Mouse (Mus musculus): ENCODE results near the gene Neurl1a. TPM values are rescaled to one million over a fixed set of nuclear protein-coding genes. Genes with fewer than 3 reads are reported as not detected.

The Neurl1a gene
- total RNA-seq, 1 experiment = 10.2 TPM

DNA sequence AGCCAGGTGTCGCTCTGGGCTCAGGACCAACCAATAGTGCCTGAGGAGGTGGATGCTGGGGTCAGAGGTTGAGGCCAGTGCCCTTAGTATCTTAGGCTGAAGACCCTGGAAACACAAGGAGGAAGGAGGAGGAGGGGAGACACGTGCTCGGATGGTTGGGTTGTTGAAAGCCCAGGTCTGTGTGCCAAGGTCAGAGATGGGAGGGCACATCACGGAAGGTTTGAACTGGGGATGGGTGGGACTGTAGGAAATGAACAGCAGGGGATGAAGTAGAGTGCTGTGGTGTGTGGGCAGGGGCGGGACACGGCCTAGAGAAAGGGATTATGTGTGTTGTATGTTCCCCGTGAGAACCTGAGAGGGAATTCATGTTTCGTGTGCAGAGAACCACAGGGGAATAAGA lies 5.6 kb downstream of the Neurl1a start:
- Histone ChIP-seq H3K36me3 (ENCODE audit: control insufficient read depth, insufficient read depth, low read length, poor library complexity, severe bottlenecking) (no peaks in the 10 kb centered on the region), H3K27ac (ENCODE audit: insufficient read depth, low read depth, low read length, poor library complexity, severe bottlenecking) (no peak overlapping the region), H3K4me3 (ENCODE audit: insufficient read depth in 1 of 2, low read depth in 1 of 2, low read length in 2 of 2, poor library complexity in 1 of 2, severe bottlenecking in 1 of 2) (no peak overlapping the region), H3K9ac (ENCODE audit: insufficient read depth, low read depth, low read length, poor library complexity, severe bottlenecking) (no peak overlapping the region), H3K9me3 (ENCODE audit: control insufficient read depth, insufficient read depth, low read depth, low read length) (no peaks in the 10 kb centered on the region), H3K4me1 (ENCODE audit: control insufficient read depth in 2 of 2, insufficient read depth in 2 of 2, low read length in 2 of 2, poor library complexity in 1 of 2) (peaks cover 6 to 20% of the 10 kb centered on the region in 2 experiments)
- DNase-seq (ENCODE audit: low read depth, low spot score) = no peak
- TF ChIP-seq HCFC1 (IDR thresholded peaks at IDR 0.05; ENCODE audit: borderline replicate concordance, insufficient read depth, low read length) = no peak
- no peak for TF ChIP-seq MAFK (IDR thresholded peaks at IDR 0.05; ENCODE audit: insufficient read depth, low read depth, low read length)
- no peak for TF ChIP-seq ZNF384 (IDR thresholded peaks at IDR 0.05; ENCODE audit: low read depth, low read length)
- no peak for TF ChIP-seq CHD2 (IDR thresholded peaks at IDR 0.05; ENCODE audit: low read depth, low read length)
- TF ChIP-seq ZC3H11A (IDR thresholded peaks at IDR 0.05; ENCODE audit: borderline replicate concordance, low read depth, low read length) = no peak
- in situ Hi-C loops (cut with MboI; ENCODE audit: low sequenced_read_pairs in 2 of 2, unreplicated experiment in 2 of 2) = no loop called here

DNA sequence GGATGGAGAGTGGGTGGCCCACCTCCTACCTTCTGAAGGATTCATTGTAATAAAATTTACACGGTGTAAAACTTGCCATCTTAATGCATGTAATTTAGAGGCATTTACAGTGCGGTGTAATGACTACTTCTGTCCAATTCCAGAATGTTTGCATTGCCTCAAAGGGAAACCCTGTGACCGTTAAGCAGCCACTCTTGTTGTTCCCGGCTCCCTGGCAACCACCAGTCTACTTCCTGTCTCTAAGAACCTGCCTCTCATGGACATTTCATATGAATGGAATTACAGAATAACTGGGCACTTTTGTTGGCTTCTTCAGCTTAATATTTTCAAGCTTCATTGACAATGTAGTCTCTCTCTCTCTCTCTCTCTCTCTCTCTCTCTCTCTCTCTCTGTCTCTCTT lies 6.1 kb downstream of the Neurl1a start:
- no peaks in the 10 kb centered on the region for H3K36me3 ChIP-seq (ENCODE audit: control insufficient read depth, insufficient read depth, low read length, poor library complexity, severe bottlenecking)
- H3K27ac ChIP-seq (ENCODE audit: insufficient read depth, low read depth, low read length, poor library complexity, severe bottlenecking) = no peak overlapping the region
- no peak overlapping the region for H3K9ac ChIP-seq (ENCODE audit: insufficient read depth, low read depth, low read length, poor library complexity, severe bottlenecking)
- in situ Hi-C loops (cut with MboI; ENCODE audit: low sequenced_read_pairs in 2 of 2, unreplicated experiment in 2 of 2) = no loop called here
- TF ChIP-seq ZNF384 (IDR thresholded peaks at IDR 0.05; ENCODE audit: low read depth, low read length) (no peak), MAFK (IDR thresholded peaks at IDR 0.05; ENCODE audit: insufficient read depth, low read depth, low read length) (no peak), HCFC1 (IDR thresholded peaks at IDR 0.05; ENCODE audit: borderline replicate concordance, insufficient read depth, low read length) (no peak), CHD2 (IDR thresholded peaks at IDR 0.05; ENCODE audit: low read depth, low read length) (no peak), ZC3H11A (IDR thresholded peaks at IDR 0.05; ENCODE audit: borderline replicate concordance, low read depth, low read length) (no peak)
- H3K4me3 ChIP-seq (ENCODE audit: insufficient read depth in 1 of 2, low read depth in 1 of 2, low read length in 2 of 2, poor library complexity in 1 of 2, severe bottlenecking in 1 of 2) = no peak overlapping the region
- H3K9me3 ChIP-seq (ENCODE audit: control insufficient read depth, insufficient read depth, low read depth, low read length) = no peaks in the 10 kb centered on the region
- no peak for DNase-seq (ENCODE audit: low read depth, low spot score)
- H3K4me1 ChIP-seq (ENCODE audit: control insufficient read depth in 2 of 2, insufficient read depth in 2 of 2, low read length in 2 of 2, poor library complexity in 1 of 2) = peaks cover 6 to 20% of the 10 kb centered on the region in 2 experiments

DNA sequence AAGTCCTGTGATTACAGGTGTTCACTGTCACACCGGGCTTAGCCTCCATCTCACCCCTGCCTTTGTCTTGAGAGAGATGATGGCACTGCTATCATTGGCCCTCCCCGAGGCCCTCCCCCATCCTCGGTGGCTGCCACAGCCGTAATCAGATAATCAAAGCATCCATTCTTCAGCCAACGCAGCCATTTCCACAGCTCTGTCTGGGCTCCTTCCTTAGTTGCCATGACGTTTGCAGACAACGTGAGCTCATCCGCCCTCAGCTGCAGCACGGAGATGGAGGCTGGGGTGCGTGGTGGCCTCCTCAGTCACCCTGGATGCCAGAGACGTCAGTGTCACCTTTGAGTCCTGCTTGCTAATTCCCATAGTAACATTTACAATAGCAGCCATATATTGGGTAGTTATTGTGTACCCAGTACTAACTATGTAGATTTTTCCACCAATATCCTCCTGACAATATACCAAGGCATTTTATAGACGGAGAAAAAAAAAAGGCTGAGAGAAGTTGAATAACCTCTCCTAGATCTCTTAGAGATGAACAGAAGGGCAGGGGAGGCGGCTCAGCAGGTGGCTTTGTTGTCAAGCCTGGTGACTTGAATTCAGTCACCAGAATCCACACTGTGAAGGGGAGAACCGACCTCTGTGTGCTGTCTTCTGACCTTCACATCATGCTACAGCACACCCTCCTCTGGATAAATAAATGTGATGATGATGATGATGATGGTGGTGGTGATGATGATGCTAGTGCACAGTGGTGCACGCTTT lies 8.1 kb downstream of the Neurl1a start:
- Histone ChIP-seq H3K36me3 (ENCODE audit: control insufficient read depth, insufficient read depth, low read length, poor library complexity, severe bottlenecking) (no peaks in the 10 kb centered on the region), H3K9ac (ENCODE audit: insufficient read depth, low read depth, low read length, poor library complexity, severe bottlenecking) (no peak overlapping the region), H3K4me3 (ENCODE audit: insufficient read depth in 1 of 2, low read depth in 1 of 2, low read length in 2 of 2, poor library complexity in 1 of 2, severe bottlenecking in 1 of 2) (no peak overlapping the region), H3K4me1 (ENCODE audit: control insufficient read depth in 2 of 2, insufficient read depth in 2 of 2, low read length in 2 of 2, poor library complexity in 1 of 2) (peaks cover 9 to 25% of the 10 kb centered on the region in 2 experiments), H3K27ac (ENCODE audit: insufficient read depth, low read depth, low read length, poor library complexity, severe bottlenecking) (no peak overlapping the region), H3K9me3 (ENCODE audit: control insufficient read depth, insufficient read depth, low read depth, low read length) (no peaks in the 10 kb centered on the region)
- in situ Hi-C loops (cut with MboI; ENCODE audit: low sequenced_read_pairs in 2 of 2, unreplicated experiment in 2 of 2) = no loop called here
- DNase-seq (ENCODE audit: low read depth, low spot score) = no peak
- TF ChIP-seq MAFK (IDR thresholded peaks at IDR 0.05; ENCODE audit: insufficient read depth, low read depth, low read length) = no peak
- TF ChIP-seq HCFC1 (IDR thresholded peaks at IDR 0.05; ENCODE audit: borderline replicate concordance, insufficient read depth, low read length) = no peak

GRCm38 (mm10) chr19:47188515-47189128 lies 10.0 kb downstream of the Neurl1a start:
- H3K36me3 ChIP-seq (ENCODE audit: control insufficient read depth, insufficient read depth, low read length, poor library complexity, severe bottlenecking) = no peaks in the 10 kb centered on the region
- in situ Hi-C loops (cut with MboI; ENCODE audit: low sequenced_read_pairs in 2 of 2, unreplicated experiment in 2 of 2) = no loop called here
- H3K9ac ChIP-seq (ENCODE audit: insufficient read depth, low read depth, low read length, poor library complexity, severe bottlenecking) = no peak overlapping the region
- H3K9me3 ChIP-seq (ENCODE audit: control insufficient read depth, insufficient read depth, low read depth, low read length) = no peaks in the 10 kb centered on the region
- H3K4me1 ChIP-seq (ENCODE audit: control insufficient read depth in 2 of 2, insufficient read depth in 2 of 2, low read length in 2 of 2, poor library complexity in 1 of 2) = peaks cover 11 to 27% of the 10 kb centered on the region in 2 experiments
- H3K27ac ChIP-seq (ENCODE audit: insufficient read depth, low read depth, low read length, poor library complexity, severe bottlenecking) = no peak overlapping the region
- no peak for DNase-seq (ENCODE audit: low read depth, low spot score)
- H3K4me3 ChIP-seq (ENCODE audit: insufficient read depth in 1 of 2, low read depth in 1 of 2, low read length in 2 of 2, poor library complexity in 1 of 2, severe bottlenecking in 1 of 2) = no peak overlapping the region
- no peak for TF ChIP-seq HCFC1 (IDR thresholded peaks at IDR 0.05; ENCODE audit: borderline replicate concordance, insufficient read depth, low read length)
- TF ChIP-seq MAFK (IDR thresholded peaks at IDR 0.05; ENCODE audit: insufficient read depth, low read depth, low read length) = no peak
- TF ChIP-seq CHD2 (IDR thresholded peaks at IDR 0.05; ENCODE audit: low read depth, low read length) = no peak
- no peak for TF ChIP-seq ZC3H11A (IDR thresholded peaks at IDR 0.05; ENCODE audit: borderline replicate concordance, low read depth, low read length)
- no peak for TF ChIP-seq ZNF384 (IDR thresholded peaks at IDR 0.05; ENCODE audit: low read depth, low read length)
